In genomic region chr7:45336319-45336718, GRCm38 (mm10) we compare ENCODE assay signal across 23 mouse cellular contexts. TPM values are rescaled to one million over a fixed set of nuclear protein-coding genes. Genes with fewer than 3 reads are reported as not detected.
"Had no signal": no experiment of that assay in that cellular context is flagged by ENCODE, and none has a peak within 500 bp of the region (broad histone marks: within the 10 kb centered on the region; RNA-seq: fewer than 3 reads in every experiment).

No protein-coding gene starts in this region.

- H3K4me2 ChIP-seq: kidney, embryonic 15.5 days; limb, embryonic 13.5 days; midbrain, embryonic 12.5 days had no signal

- H3K4me3 ChIP-seq: kidney, embryonic 15.5 days; limb, embryonic 13.5 days; midbrain, embryonic 12.5 days had no signal

- DNase-seq: kidney, postnatal 14 days; left cerebral cortex, postnatal 4 days; lung, adult 18-20 months; lung, postnatal 36 days; right cerebral cortex, postnatal 4 days; spleen, adult 18-20 months; thymus, adult 18-20 months; thymus, postnatal 14 days had no signal

- H3K27me3 ChIP-seq: kidney, embryonic 15.5 days had no signal

- H3K27ac ChIP-seq: limb, embryonic 13.5 days; liver, embryonic 14.5 days; midbrain, embryonic 12.5 days had no signal

- H3K9ac ChIP-seq: kidney, embryonic 15.5 days; limb, embryonic 13.5 days; liver, embryonic 14.5 days; midbrain, embryonic 12.5 days had no signal

- H3K9me3 ChIP-seq: kidney, embryonic 15.5 days; limb, embryonic 13.5 days; midbrain, embryonic 12.5 days had no signal

- H3K36me3 ChIP-seq: kidney, embryonic 15.5 days; limb, embryonic 13.5 days; midbrain, embryonic 12.5 days had no signal

RNA-seq across cellular contexts. Expression of gene Hrc, which starts 1.2 kb away (rescaled TPM):
- total RNA-seq: megakaryocyte progenitor cell, adult 5-6 weeks; neutrophil, adult 5-6 weeks had no signal
- polyA plus RNA-seq: liver, adult 2 months had no signal

RNA-seq across cellular contexts. Expression of gene Ppfia3, which starts 30.5 kb away (rescaled TPM):
- total RNA-seq: liver, adult 2 months; megakaryocyte progenitor cell, adult 5-6 weeks; neutrophil, adult 5-6 weeks had no signal
- polyA plus RNA-seq: liver, adult 2 months had no signal

RNA-seq across cellular contexts. Expression of gene Lin7b, which starts 34.1 kb away (rescaled TPM):
- total RNA-seq: liver, adult 2 months; megakaryocyte progenitor cell, adult 5-6 weeks had no signal
- polyA plus RNA-seq: liver, adult 2 months had no signal

RNA-seq across cellular contexts. Expression of gene Slc6a21, which starts 59.0 kb away (rescaled TPM):
- total RNA-seq: layer of hippocampus, adult 8-10 months; layer of hippocampus, postnatal 14 days; left cerebral cortex, adult 18-20 months; left cerebral cortex, postnatal 4 days; liver, adult 2 months; megakaryocyte progenitor cell, adult 5-6 weeks; midbrain, postnatal 0 days; neutrophil, adult 5-6 weeks had no signal
- polyA plus RNA-seq: kidney, embryonic 15.5 days; large intestine, adult 2 months; limb, embryonic 13.5 days; liver, embryonic 14.5 days; lung, embryonic 16.5 days; midbrain, embryonic 12.5 days; midbrain, postnatal 0 days; neural tube, embryonic 11.5 days; stomach, embryonic 14.5 days had no signal
